Mouse (Mus musculus): ENCODE results near the gene Psmc3. TPM values are rescaled to one million over a fixed set of nuclear protein-coding genes. Genes with fewer than 3 reads are reported as not detected.
"Not testable (repeated sequence)": the region's sequence is repeated elsewhere in the genome, so short reads cannot be mapped to it uniquely, and the experiment has no call there.

Gene Psmc3
- 100 to 1,000 TPM; 209 to 241 TPM for total RNA-seq (2021)

DNA sequence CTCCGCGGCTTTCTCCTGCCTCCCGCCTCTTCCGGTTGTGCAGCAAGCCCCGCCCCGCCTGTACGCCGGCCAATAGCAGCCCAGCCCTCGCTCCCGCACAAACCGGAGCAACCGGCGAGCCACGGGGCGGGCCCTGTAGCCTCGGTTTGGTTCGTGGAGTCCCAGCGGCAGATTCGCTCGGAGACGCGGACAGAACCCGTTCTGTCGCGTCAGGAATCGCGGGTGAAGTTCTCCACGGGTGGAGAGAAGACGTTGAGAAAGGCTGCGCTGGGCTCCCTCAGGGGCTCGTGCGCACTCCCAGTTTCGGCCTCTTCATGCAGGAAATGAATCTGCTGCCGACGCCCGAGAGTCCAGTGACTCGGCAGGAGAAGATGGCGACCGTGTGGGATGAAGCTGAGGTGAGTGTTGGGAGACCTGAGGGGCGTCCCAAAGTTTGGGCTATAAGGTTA, at the start of gene Psmc3:
Psmc3 (plus strand) TSS at position 76 of the 449 bp plus-strand sequence.
- intact Hi-C loops (cut with DNase I), result loop anchor here (1.0 to 2.0 kb wide), 2 partner anchors 113 to 137 kb away; partner anchors contain the start of gene Celf1
- peak; percentile 94 for DNase-seq (ENCODE audit: low spot score)

DNA sequence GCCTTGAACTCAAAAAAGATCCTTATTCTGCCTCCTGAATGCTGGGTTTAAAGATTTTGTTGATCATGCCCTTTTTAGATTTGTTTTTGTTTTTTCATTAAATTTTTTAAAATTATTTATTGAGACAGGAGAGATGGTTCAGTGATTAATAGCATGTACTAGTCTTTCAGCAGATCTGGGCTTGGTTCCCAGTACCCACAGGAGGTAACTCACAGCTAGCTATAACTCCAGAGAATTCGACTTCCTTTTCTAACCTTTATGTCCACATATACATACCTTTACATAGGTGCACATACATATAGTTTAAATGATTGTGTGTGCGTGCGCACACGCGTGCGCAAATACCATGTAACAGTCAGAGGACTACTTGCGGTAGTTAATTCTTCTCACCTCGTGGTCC, 45.3 kb upstream of the Psmc3 start:
- intact Hi-C loops (cut with DNase I), result no loop called here
- DNase-seq (ENCODE audit: low spot score), result no peak

DNA sequence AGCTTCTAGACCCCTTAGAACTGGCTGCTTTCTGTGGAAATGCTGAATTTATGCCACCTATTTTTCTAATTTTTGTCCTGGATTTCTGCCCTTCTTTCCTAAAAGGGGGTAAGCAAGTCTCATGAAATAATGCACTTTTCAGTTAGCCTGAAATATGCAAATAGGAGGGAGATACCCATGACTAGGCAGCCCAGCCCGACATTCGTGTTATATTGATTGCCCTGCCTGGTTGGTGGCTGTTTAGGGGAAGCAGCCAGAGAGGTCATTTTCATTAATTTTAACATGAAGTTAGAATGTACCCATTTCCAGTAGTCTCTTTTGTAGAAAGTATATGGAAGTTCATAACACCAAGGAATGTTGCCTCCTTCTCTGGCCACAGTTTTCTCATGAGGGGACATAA, 39.9 kb upstream of the Psmc3 start:
- DNase-seq (ENCODE audit: low spot score), result no peak

DNA sequence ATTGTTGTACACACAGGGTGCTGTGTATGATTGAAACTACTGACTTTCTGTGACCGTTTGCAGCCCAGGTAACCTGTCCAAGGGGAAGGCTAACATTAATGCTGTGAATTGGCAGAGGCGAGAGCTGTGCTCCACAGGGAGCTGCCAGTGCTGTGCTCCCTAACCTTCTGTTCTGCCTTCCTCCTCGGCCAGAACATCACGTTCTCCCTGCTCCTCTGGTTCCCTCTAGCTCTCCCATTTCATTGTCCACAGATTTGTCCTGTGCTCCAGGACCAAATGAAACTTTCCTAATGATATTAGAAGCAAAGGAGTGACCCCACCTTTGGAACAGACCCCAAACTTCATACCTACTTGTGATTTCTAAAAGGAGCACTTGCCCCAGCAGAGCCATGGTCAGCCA, 38.4 kb upstream of the Psmc3 start:
- intact Hi-C loops (cut with DNase I), result loop anchor here (5.0 kb wide), 1 partner anchor 42 kb away; no protein-coding TSS in a partner anchor
- DNase-seq (ENCODE audit: low spot score), result no peak

More for the DNA sequence above, 39.9 kb upstream of the Psmc3 start:
- intact Hi-C loops (cut with DNase I), result no loop called here

DNA sequence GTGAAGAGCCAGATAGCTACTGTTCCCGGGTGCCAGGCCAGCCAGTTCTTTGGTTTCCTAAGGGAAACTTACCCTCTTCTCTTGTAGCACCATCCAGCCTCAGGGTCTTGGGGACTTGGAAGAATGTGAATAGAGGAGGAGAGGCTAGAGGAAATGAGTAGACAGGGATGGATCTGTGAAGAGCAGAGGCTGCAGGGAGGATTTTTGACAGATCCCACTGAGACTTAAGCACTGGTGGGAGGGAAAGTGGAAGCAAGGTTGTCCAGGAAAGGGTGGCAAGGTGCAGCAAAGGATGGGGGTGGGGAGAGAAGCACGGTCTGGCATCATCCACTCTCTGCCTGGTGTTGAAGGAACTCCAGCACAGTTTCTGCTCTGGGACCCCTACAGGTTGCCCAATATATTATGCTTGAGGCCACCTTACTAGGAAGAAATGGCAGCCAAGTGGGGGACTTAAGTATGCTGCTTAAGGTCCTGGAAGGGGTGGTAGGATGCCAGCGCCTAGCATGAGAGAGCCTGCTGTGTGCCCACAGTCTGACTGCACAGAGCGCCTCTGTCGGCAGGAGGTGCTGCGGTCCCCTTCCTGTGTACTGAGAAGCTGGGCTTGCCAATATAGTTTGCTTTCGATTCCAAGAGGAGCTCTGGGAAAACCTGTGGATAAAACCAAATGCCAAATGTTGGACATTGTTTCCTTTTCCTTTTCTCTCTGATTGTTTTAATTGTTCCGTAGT, 35.6 kb upstream of the Psmc3 start:
- intact Hi-C loops (cut with DNase I), result loop anchor here (5.0 kb wide), 1 partner anchor 39 kb away; no protein-coding TSS in a partner anchor
- no peak for DNase-seq (ENCODE audit: low spot score)

DNA sequence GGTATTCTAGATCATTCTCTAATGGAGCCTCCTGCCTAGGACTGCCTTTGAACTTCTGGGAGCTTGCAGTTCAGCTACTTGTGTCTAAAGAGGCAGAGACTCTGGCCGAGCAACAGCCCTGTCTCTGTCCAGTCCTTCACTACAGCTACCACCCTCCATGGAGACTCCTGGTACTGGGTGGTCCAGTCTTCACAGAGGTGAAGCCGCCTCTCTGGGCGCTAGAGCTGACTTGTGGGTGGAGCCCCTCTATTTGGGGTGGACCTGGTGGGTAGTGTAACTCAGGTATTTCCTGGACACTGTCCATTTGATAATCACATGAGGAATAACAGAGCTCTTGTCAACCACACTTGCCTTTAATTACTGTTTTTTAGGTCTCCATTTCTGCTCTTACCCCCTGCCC, 33.9 kb upstream of the Psmc3 start:
- intact Hi-C loops (cut with DNase I), result loop anchor here (5.0 kb wide), 1 partner anchor 37 kb away; no protein-coding TSS in a partner anchor
- DNase-seq (ENCODE audit: low spot score), result no peak

DNA sequence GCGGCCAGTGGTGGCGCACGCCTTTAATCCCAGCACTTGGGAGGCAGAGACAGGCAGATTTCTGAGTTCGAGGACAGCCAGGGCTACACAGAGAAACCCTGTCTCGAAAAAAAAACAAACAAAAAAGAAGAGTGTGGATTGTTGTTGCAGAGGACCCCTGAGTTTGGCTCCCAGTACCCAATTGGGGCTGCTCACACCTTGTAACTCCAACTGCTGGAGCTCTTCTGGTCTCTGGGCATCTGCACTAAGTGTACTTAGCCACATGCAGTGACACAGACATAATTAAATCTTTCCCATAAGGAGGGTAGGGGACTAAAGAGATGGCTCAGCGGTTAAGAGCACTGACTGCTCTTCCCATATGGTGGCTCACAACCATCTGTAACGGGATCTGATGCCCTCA, 31.5 kb upstream of the Psmc3 start:
- DNase-seq (ENCODE audit: low spot score); intact Hi-C loops (cut with DNase I): not testable (repeated sequence)

DNA sequence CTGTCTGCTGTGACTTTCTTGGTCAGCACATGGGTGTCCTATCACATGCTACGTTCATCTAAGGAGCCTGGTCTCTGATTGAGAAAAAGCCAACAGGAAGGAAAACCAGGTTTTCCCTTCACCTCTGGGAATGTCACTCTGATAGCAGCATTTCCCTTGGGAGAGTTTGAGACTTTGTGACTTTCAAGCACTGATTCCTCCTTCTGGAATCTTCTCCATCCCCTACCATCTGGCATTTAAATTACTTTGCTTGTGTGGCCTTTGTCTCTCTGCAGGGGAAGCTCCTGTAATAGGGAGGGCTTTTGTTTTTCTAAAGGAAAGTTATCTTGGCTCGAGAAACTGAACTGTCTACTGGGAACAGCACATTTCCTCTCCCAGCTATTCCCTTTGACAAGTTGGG, 30.7 kb upstream of the Psmc3 start:
- DNase-seq (ENCODE audit: low spot score), result no peak
- intact Hi-C loops (cut with DNase I), result no loop called here

DNA sequence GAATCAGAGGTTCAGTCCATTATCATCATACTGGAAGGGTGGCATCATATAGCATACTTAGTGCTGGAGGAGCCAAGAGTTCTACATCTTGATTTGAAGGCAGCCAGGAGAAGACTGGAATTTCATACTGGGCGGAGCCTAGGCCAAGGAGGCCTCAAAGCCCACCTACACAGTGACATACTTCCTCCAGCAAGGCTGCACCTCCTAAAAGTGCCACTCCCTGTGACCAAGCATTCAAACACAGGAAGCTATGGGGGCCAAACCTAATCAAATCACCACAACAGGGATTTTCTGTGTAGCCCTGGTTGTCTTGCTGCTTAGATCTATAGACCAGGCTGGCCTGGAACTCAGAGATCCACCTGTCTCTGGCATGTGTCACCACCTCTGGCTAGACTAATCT, 29.9 kb upstream of the Psmc3 start:
- DNase-seq (ENCODE audit: low spot score), result no peak
- intact Hi-C loops (cut with DNase I), result no loop called here

DNA sequence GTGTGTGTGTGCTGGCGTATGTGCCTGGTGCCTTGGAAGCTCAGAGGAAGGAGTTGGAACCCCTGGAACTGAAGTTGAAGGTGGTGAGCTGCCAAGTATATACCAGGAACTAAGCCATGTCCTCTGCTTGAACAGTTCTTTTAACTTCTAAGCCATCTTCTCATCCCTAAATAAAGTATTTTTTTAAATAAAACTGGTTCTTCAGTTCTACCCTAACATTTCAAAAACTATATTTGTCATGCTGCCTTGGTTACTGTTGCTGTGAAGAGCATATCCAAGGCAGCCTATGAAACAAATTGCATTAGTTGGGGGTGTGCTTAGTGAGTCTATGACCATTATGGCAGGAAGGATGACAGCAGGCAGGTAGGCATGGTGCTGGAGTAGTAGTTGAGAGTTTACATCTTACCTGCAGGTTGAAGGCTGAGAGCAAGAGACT, 28.7 kb upstream of the Psmc3 start:
- intact Hi-C loops (cut with DNase I), result no loop called here
- no peak for DNase-seq (ENCODE audit: low spot score)

DNA sequence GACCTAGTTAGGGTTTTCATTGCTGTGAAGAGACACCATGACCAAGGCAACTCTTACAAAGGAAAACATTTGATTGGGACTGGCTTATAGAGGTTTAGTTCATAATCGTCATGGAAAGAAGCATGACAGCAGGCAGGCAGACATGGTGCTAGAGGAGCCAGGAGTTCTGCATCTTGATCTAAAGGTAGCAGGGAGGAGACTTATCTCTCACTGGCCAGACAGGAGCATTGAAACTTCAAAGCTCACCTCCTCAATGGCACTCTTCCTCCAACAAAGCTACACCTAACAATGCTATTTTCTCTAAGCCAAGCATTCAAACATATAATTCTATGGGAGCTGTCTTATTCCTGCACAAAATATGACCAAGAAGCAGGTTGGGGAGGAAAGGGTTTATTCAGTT, 27.3 kb upstream of the Psmc3 start:
- no peak for DNase-seq (ENCODE audit: low spot score)

DNA sequence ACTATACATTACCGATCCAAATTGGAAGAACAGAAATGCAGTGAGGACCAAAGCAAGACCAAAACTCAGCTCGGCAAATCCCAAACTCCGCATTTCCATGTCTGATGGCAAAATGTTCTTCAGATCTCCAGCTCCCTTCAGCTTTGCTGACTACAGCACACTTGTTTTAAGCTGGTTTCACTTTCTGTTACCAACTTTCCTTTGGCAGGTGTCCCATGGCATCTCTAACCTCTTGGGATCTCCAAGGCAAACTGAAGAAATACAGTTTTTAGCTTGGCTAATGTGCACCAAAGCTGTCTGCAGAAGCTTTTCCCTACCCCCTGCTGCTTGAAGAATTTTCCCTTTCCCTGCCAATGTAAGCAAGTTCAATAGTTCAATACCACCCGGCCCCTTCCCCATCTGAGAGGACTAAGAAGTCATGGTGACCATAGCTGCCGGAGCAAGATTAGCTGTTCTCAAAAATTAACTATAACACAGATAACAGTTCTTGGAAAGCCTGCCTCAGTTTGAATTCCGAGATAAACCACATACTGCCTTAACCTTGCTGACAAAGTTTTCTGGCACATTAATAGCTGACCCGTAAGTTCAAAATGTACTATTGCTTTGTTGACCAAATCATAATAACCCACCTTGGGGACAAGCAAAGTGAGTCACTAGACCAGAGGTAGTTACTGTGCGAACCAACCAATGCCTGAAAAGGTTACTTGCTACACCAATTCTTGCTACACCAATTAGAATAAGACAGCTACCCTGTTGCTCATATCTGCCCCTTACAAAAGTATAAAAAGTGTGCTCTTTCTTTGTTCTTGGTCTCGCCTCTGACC, 26.2 kb upstream of the Psmc3 start:
- intact Hi-C loops (cut with DNase I), result no loop called here
- no peak for DNase-seq (ENCODE audit: low spot score)

More for the DNA sequence above, 27.3 kb upstream of the Psmc3 start:
- intact Hi-C loops (cut with DNase I), result no loop called here

DNA sequence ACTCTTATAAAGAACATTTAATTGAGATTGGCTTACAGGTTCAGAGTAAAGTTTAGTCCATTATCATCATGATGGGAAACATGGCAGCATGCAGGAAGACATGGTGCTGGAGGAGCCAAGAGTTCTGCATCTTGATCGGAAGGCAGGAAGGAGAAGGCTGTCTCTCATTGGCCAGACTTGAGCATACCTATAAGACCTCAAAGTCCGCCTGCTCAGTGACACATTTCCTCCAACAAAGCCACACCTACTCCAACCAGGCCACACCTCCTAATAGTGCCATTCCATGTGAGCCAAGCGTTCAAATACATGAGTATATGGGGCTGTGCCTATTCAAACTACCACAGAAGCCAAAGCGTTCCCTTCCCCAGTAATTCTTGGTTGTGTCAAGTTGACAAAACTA, 22.6 kb upstream of the Psmc3 start:
- DNase-seq (ENCODE audit: low spot score), result no peak
- intact Hi-C loops (cut with DNase I), result loop anchor here (5.0 kb wide), 1 partner anchor 71 kb away; no protein-coding TSS in a partner anchor

DNA sequence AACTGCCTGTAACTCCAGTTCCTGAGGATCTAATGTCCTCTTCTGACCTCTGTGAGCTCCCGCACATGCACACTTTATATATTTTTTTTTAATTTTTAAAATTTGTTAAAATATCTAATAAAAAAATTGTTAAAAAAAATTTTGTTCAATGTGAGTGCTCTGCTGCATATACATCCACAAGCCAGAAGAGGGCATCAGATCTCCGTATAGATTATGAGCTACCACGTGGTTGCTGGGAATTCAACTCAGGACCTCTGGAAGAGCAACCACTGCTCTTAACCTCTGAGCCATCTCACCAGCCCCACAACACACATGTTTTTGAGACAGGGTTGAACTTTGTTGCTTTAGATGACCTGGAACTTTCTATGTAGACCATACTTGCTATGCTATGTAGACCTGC, 20.8 kb upstream of the Psmc3 start:
- intact Hi-C loops (cut with DNase I), result loop anchor here (5.0 kb wide), 1 partner anchor 69 kb away; no protein-coding TSS in a partner anchor
- no peak for DNase-seq (ENCODE audit: low spot score)

DNA sequence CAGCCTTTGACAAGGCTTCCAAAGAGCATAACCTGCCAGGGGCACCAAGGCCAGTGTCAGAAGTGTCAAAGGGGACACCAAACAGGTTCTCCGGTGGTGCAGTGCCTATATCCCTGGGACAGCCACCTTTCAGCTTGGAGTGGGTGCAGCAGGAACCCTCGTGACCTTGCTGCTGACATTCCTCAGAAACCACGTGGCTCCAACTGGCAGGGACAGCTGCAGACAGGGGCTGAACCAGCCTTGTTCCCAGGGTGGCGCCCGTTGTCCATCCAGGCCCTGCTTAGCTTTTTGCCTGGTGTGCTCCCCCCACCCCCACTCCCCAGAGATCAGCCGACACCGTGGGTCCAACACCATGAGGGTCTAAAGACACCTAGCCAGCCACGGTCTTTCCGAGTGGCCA, 18.4 kb upstream of the Psmc3 start, which contains the start of gene Rapsn:
Rapsn (plus strand) TSS at position 236 of the 400 bp plus-strand sequence.
- DNase-seq (ENCODE audit: low spot score), result peak; percentile 34
- intact Hi-C loops (cut with DNase I), result no loop called here

DNA sequence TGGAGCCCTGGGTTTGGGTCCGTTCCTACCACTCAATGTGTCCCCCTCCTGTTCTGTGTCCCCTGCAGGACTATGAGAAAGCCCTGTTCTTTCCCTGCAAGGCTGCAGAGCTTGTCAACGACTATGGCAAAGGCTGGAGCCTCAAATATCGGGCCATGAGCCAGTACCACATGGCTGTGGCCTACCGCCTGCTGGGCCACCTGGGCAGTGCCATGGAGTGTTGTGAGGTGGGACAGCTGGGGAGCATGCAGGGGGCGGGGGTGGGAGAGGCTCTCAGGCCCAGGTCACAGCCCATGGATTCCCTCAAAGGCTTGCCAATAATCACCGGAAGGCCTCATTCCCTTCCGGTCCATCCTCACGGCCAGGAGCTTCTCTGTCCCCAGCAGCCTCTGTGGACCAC, 12.0 kb upstream of the Psmc3 start:
- no peak for DNase-seq (ENCODE audit: low spot score)
- intact Hi-C loops (cut with DNase I), result no loop called here

DNA sequence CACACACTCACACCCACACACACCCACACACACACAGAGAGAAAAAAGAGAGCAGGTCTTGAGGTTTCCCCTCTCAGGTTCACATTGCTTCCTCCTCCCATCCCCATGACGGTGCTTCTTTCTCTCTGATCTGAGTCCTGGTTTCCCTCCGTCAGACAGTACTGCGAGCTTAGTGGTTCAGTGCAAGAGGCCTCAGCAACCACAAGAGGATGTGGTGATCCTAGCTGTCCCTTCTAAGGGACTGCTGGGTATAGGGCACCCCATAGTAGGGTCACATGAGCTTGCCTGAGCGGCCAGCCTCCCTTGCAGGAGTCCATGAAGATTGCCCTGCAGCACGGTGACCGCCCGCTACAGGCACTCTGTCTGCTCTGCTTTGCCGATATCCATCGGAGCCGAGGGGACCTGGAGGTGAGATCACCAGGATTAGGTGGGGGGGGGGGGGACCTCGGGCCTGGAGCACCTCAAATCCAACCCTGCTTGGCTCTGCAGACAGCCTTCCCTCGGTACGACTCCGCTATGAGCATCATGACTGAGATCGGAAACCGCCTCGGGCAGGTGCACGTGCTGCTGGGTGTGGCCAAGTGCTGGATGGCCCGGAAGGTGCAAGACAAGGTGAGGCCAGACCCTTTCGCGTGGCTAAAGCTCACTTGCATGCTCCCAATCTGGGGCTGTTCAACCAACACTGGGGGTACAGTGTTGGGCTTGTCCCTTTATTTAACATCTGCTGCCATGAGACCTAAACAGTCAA, 11.0 kb upstream of the Psmc3 start:
- no peak for DNase-seq (ENCODE audit: low spot score)
- intact Hi-C loops (cut with DNase I), result no loop called here

DNA sequence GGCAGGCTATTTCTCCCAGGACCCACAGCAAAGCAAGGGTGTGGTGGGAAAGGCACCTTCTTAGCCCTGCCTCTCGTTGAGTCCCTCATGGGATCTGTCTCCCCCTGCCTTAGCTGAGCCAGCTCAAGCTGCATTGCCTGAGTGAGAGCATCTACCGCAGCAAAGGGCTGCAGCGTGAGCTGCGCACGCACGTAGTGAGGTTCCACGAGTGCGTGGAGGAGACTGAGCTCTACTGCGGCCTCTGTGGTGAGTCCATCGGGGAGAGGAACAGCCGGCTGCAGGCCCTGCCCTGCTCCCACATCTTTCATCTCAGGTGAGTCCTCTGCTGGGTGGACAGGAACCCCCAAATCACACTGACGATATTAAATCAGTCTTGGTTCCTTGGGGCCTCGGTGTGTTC, 9.1 kb upstream of the Psmc3 start:
- DNase-seq (ENCODE audit: low spot score), result no peak
- intact Hi-C loops (cut with DNase I), result no loop called here

DNA sequence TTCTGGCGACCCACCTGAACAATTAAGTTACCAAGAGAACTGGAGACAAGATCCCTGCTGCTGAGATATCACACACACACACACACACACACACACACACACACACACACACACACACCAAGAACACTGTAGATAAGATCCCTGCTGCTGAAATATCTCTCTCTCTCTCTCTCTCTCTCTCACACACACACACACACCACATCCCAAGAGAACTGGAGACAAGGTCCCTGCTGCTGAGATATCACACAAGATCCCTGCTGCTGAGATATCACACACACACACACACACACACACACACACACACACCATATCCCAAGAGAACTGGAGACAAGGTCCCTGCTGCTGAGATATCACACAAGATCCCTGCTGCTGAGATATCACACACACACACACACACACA, 8.0 kb upstream of the Psmc3 start:
- DNase-seq (ENCODE audit: low spot score); intact Hi-C loops (cut with DNase I): not testable (repeated sequence)

DNA sequence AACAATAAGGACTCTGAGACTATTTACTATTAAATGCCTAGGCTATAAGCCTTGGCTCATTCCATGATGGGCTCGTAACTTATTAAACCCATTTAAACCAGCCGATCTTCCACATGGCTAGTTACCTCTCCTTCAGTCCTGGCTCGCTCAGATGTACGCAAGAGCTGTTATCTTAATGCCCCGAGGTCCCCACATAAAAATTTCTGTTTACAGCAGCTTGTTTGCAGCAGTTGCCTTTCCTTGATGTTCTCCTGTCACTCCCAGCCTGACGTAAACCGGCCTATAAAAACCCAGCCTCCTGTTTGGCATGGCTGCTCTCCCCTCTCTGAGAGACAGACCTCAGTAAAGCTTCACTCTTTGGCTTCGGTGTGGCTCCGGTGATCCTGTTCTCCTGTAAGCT, 6.5 kb upstream of the Psmc3 start:
- intact Hi-C loops (cut with DNase I), result no loop called here
- no peak for DNase-seq (ENCODE audit: low spot score)
